Mouse (Mus musculus) limb, embryonic 12.5 days (tissue): Measurements from ENCODE around the gene Pdrg1. TPM values are rescaled to one million over a fixed set of nuclear protein-coding genes. Genes with fewer than 3 reads are reported as not detected.

Experiments
- ATAC-seq: fragments of 200-750 bp; cut with Nextera tagmentation; 2 replicates; pipeline ENCODE4 v1.8.0; 2017; ENCODE audit warnings: low read depth, moderate TSS enrichment; ENCODE audit not compliant: insufficient number of reproducible peaks, insufficient read depth, low FRiP score, low TSS enrichment
- H3K27ac ChIP-seq: fragments of 300-500 bp; sonication (generic); 2 replicates; pipeline ENCODE4 v1.5.1; 2016; ENCODE audit warnings: mild to moderate bottlenecking, moderate library complexity
- H3K27me3 ChIP-seq: fragments of 300-500 bp; sonication (generic); 2 replicates; pipeline ENCODE4 v1.6.1; 2016; ENCODE audit warnings: mild to moderate bottlenecking, moderate library complexity
- H3K36me3 ChIP-seq: fragments of 300-500 bp; sonication (generic); 2 replicates; pipeline ENCODE4 v1.6.1; 2016; ENCODE audit warnings: mild to moderate bottlenecking, moderate library complexity
- H3K4me1 ChIP-seq: fragments of 300-500 bp; sonication (generic); replicated peaks from 2 replicates; pipeline ENCODE4 v1.6.1; 2016
- H3K4me2 ChIP-seq: fragments of 300-500 bp; sonication (generic); 2 replicates; pipeline ENCODE4 v1.6.1; 2016; ENCODE audit warnings: mild to moderate bottlenecking, moderate library complexity
- H3K4me3 ChIP-seq: fragments of 300-500 bp; sonication (generic); replicated peaks from 2 replicates; pipeline ENCODE4 v1.5.1; 2016; ENCODE audit warnings: mild to moderate bottlenecking
- H3K9ac ChIP-seq: fragments of 300-500 bp; sonication (generic); replicated peaks from 2 replicates; pipeline ENCODE4 v1.6.1; 2016; ENCODE audit warnings: mild to moderate bottlenecking, moderate library complexity
- H3K9me3 ChIP-seq: fragments of 300-500 bp; sonication (generic); 2 replicates; pipeline ENCODE4 v1.6.1; 2016; ENCODE audit warnings: mild to moderate bottlenecking, moderate library complexity
- WGBS: fragments of 180-500 bp; shearing (Covaris S2); methylation state at CpG from one replicate; pipeline ENCODE4 v1.1.7; 2016; 5-methylcytosine and 5-hydroxymethylcytosine counted together
- polyA plus RNA-seq: library from polyadenylated mRNA; unstranded; fragments of >200 nt; fragmentation: Nextera tagmentation; extraction: Ambion mirVana; gene quantifications from 2 replicates; pipeline ENCODE4 v1.2.1, GENCODE M21; 2016

Gene Pdrg1
- polyA plus RNA-seq, 1 experiment from 2014 or later, result 95.4 TPM

DNA sequence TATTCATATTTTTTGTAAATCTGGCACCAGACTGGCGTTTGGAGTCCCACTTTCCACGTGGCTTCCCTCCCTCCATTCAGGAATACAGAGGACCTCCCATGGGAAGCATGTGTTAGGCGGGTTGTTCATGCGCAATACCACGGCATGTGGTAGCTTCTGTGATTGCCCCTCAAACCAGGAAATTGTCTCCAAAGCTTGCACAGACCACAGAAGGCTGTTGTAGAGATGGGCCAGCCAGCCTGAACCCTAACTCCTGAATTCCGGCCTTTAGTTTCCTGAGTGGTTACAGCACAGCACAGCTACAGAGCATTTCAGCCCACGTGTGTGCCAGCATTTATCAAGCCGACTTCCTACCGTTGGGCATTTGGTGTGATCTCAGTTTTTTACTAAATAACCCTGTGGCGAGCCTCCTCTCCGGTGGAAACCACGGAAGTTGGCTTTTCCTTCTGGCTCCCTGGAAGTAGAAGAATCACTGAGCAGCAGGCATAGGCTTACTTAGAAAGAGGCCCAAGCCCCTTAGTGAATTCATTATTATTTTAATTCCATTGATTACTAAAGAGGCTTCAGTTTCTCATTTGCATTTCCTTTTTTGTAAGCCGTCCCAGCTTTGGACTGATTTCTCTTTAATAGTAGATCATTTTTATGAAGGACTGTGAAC, 11.4 kb downstream of the Pdrg1 start:
- Histone ChIP-seq H3K9me3 (no peaks in the 10 kb centered on the region), H3K4me2 (no peak overlapping the region), H3K27me3 (peaks cover 3% of the 10 kb centered on the region; the same call in 1 of the 2 replicates), H3K4me3 (no peak overlapping the region), H3K27ac (no peak overlapping the region), H3K9ac (no peak overlapping the region), H3K36me3 (peaks cover 23% of the 10 kb centered on the region), H3K4me1 (no peaks in the 10 kb centered on the region)
- WGBS, result 72% methylated on average over 13 of the region's 13 CpGs
- no peak for ATAC-seq

DNA sequence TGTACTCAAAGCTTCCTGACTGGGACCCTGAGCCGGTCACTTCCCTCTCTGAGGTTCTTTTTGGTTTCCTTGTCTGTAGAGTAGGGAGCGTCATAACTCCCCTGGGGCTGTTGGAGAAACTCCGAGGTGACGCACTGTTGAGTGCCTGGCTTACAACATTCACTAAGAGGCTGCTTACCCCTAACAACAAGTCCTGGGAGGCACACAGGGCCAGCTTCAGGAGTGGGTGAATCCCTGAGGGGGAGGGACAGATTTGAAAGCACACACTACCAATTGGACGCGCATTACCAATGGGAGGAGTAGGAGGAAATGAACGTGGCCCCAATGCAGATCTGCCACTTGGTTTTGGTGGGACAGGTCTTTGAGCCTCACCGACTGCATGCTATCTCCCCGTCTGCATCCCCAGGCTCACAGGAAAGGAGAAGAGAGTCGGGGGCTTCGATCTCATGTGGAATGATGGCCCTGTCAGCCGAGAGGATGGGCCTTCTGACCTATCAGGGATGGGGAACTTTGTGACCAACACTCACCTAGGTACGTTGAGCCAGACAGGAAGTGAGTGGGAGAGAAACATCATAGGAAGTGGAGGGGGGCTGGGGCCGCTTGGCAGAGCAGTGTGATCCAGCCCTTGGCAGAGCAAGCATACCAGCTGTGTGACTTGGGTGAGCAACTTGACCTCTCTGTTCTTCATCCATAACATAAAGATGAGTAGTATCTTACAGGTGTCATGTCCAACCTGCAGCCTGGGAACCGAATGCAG, 12.6 kb downstream of the Pdrg1 start:
- H3K4me2 ChIP-seq, result no peak overlapping the region
- no peak for ATAC-seq

DNA sequence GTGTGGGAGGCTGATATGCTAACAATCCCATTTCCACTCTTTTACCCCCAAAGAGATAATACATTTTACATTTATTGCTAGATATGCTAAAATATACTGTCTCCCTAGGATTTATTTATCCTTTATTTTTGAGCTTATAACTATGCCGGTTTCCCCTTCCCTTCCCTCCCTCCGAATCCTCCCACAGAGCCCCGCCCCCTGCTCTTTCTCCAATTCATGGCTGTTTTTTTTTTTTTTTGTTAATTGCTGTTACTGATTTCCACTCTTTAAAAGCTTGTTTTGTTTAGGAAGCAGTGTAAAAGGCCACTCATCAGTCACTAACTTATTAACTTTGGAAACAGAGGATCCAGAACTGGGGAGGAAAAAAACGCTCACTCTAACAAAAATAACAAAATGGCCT, 18.2 kb downstream of the Pdrg1 start:
- H3K9ac ChIP-seq, result no peak overlapping the region

More for the DNA sequence above, 12.6 kb downstream of the Pdrg1 start:
- no peaks in the 10 kb centered on the region for H3K9me3 ChIP-seq
- H3K4me3 ChIP-seq, result no peak overlapping the region
- peaks cover 3% of the 10 kb centered on the region; the same call in 1 of the 2 replicates for H3K27me3 ChIP-seq
- H3K36me3 ChIP-seq, result peaks cover 12% of the 10 kb centered on the region
- no peak overlapping the region for H3K9ac ChIP-seq
- 76% methylated on average over 15 of the region's 15 CpGs for WGBS
- no peaks in the 10 kb centered on the region for H3K4me1 ChIP-seq
- no peak overlapping the region for H3K27ac ChIP-seq

DNA sequence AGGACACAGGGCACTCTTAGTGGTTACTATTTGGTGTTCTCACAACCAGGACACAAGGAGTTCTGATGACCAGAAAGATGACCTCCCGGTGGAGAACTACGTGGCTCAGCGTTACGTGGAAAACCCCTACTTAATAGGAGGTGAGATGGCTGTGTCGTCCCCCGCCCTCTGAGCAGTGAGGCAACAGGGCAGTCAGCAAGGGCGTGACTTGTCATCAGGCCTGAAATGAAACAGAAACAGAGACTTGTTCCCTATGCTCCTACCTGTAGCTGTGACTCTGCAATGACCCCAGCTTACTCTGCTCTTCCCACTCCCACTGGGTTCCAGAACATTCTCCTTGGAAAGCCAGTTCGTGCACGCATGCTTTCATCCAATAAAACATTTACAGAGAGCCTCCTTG, 23.7 kb downstream of the Pdrg1 start:
- Histone ChIP-seq H3K9me3 (no peaks in the 10 kb centered on the region), H3K4me1 (no peaks in the 10 kb centered on the region)
- no peak for ATAC-seq

More for the DNA sequence above, 18.2 kb downstream of the Pdrg1 start:
- Histone ChIP-seq H3K4me2 (no peak overlapping the region), H3K4me3 (no peak overlapping the region), H3K27me3 (peaks cover 3% of the 10 kb centered on the region; the same call in 1 of the 2 replicates), H3K36me3 (no peaks in the 10 kb centered on the region), H3K4me1 (no peaks in the 10 kb centered on the region), H3K9me3 (no peaks in the 10 kb centered on the region), H3K27ac (no peak overlapping the region)
- 77% methylated on average over 4 of the region's 4 CpGs for WGBS
- no peak for ATAC-seq

DNA sequence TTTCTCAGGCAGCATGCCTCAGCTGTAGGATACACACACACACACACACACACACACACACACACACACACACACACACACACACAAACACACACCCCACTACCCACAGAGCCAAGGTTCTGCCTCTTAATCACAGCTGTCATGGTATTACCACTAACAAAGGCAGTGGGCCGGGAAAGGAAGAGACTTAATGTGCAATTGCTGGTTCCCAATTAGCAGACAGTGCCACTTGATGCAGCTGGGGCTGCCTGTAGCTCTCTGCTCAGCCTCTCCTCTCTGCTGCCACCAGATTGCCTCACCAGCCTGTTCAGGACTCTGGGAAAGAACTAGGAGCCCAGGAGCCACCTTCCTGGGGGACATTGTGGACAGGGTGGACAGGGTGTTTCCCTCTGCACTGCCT, 29.6 kb downstream of the Pdrg1 start:
- 24% methylated on average over 1 of the region's 1 CpGs for WGBS
- ATAC-seq, result no peak
- no peak overlapping the region for H3K27ac ChIP-seq

More for the DNA sequence above, 23.7 kb downstream of the Pdrg1 start:
- Histone ChIP-seq H3K9ac (no peak overlapping the region), H3K27me3 (0 out of 2 replicates have a peak, but pooled peaks cover 5% of the 10 kb centered on the region), H3K4me2 (no peak overlapping the region), H3K27ac (no peak overlapping the region), H3K4me3 (no peak overlapping the region), H3K36me3 (no peaks in the 10 kb centered on the region)
- WGBS, result 78% methylated on average over 9 of the region's 9 CpGs

DNA sequence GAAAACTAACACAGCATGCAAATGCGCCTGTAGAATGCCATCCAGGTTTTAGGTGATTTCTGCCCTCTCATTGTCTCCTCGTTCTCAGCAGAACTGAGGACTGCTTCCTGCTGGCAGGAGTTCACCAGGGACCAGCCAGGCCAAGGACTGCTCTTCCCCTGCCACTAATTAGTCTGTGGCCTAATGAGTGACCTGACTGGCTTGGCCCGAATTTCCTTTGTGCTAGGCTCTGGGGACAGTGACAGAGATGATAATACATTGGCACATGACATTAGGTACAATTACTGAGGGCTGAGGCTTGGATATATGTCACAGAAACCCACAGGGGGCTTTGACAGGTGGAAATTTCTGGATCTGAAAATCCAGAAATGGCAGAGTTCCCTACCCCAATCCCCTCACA, 38.2 kb downstream of the Pdrg1 start:
- no peaks in the 10 kb centered on the region for H3K9me3 ChIP-seq
- H3K4me3 ChIP-seq, result no peak overlapping the region
- no peaks in the 10 kb centered on the region; the same call in 1 of the 2 replicates for H3K27me3 ChIP-seq
- H3K9ac ChIP-seq, result no peak overlapping the region
- H3K36me3 ChIP-seq, result no peaks in the 10 kb centered on the region
- ATAC-seq, result no peak
- no peak overlapping the region for H3K27ac ChIP-seq
- H3K4me2 ChIP-seq, result no peak overlapping the region
- WGBS, result 54% methylated on average over 3 of the region's 3 CpGs
- H3K4me1 ChIP-seq, result no peaks in the 10 kb centered on the region

More for the DNA sequence above, 29.6 kb downstream of the Pdrg1 start:
- Histone ChIP-seq H3K9me3 (no peaks in the 10 kb centered on the region), H3K9ac (no peak overlapping the region), H3K4me1 (no peaks in the 10 kb centered on the region), H3K4me2 (no peak overlapping the region), H3K27me3 (0 out of 2 replicates have a peak, but pooled peaks cover 5% of the 10 kb centered on the region), H3K4me3 (no peak overlapping the region), H3K36me3 (no peaks in the 10 kb centered on the region)

DNA sequence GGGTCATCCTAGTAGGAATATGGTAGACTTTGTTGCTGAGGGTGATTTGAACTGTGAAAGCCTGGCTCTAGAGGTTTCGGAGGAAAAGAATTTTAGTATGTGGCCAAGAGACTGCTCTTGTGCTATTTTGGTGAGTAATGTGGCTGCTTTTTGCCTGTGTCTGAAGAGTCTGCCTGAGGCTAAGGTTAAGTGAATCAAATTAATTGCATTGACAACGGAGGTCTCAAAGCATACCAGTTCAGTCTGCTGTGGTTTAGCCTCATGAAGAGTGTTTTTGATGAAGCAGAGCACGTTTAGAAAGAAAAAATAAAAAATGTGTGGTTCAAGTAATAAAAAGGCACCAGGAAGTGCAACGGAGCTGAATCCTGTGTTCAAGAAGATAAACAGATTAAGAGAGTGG, 49.7 kb downstream of the Pdrg1 start:
- Histone ChIP-seq H3K9ac (no peak overlapping the region), H3K9me3 (no peaks in the 10 kb centered on the region), H3K4me3 (no peak overlapping the region), H3K4me1 (0 out of 2 replicates have a peak, but pooled peaks cover 2% of the 10 kb centered on the region), H3K27ac (no peak overlapping the region), H3K27me3 (no peaks in the 10 kb centered on the region), H3K36me3 (no peaks in the 10 kb centered on the region), H3K4me2 (no peak overlapping the region)
- WGBS, result 72% methylated on average over 4 of the region's 4 CpGs
- ATAC-seq, result no peak

DNA sequence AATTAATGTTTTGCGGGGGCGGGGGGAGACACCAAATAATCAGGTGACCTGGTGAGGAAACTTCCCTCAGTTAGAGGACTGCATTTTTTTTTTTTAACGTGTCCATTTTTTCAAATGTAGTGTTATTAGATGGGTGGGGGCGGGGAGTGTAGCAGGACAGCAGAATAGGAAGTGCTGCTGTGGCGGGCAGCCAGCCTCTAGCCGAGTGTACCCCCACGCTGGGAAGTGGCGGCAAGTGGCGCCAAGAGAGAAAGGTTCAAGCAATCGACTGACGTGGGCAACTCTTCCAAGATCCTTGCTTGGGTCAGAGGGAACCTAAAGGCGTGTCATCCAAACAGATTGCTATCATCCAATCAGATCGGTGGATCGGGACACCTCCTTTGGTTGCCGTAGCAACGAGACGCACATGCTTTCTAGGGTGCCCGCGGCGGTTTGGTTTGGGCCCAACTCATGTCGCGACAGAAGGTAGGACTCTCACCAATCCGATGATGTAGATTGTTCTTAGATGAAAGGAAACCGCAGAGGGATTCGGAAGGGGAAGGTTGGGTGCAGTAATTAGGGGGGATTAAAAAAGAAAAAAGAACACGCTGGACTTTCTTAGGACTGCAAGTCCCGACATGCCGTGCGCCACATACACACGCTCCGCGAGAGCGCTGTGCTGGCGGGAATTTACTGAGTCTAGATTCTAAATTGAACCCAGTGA, 53.0 kb downstream of the Pdrg1 start, which contains the start of gene Ttll9:
TSS of gene Ttll9 (plus strand) at position 395 of the 703 bp plus-strand sequence.
- Histone ChIP-seq H3K27ac (no peak within 1 kb of the TSS), H3K4me1 (0 out of 2 replicates have a peak, but pooled peaks cover 2% of the 10 kb centered on the region), H3K4me2 (peak within 1 kb of the TSS; percentile 65), H3K27me3 (peaks cover 7% of the 10 kb centered on the region), H3K36me3 (no peaks in the 10 kb centered on the region), H3K9me3 (no peaks in the 10 kb centered on the region), H3K4me3 (peak within 1 kb of the TSS; percentile 41), H3K9ac (peak within 1 kb of the TSS; percentile 63)
- 2% methylated on average over 34 of the region's 34 CpGs for WGBS
- peak; percentile 87; the same call in 1 of the 2 replicates for ATAC-seq

Other genes starting within 250 kb of the Pdrg1 start
- 107 and 110 TPM in 2 replicates for gene Bcl2l1, start 183.7 kb downstream of the Pdrg1 start, polyA plus RNA-seq
- 110 and 114 TPM in 2 replicates for gene Tpx2, start 167.5 kb downstream of the Pdrg1 start, polyA plus RNA-seq
- gene Mylk2, start 104.1 kb downstream of the Pdrg1 start, polyA plus RNA-seq, result not detected in 2 replicates
- gene Foxs1, start 82.2 kb downstream of the Pdrg1 start, polyA plus RNA-seq, result 0.27 TPM in 1 of 2 replicates, not detected in the other
- 0.60 and 1.00 TPM in 2 replicates for gene Dusp15, start 63.7 kb downstream of the Pdrg1 start, polyA plus RNA-seq
- gene Ttll9, start 52.9 kb downstream of the Pdrg1 start, polyA plus RNA-seq, result 0.19 and 0.35 TPM in 2 replicates
- not detected in 2 replicates for gene Xkr7, start 16.4 kb upstream of the Pdrg1 start, polyA plus RNA-seq
- 2.5 and 3.0 TPM in 2 replicates for gene Ccm2l, start 50.5 kb upstream of the Pdrg1 start, polyA plus RNA-seq
- gene Hck, start 93.0 kb upstream of the Pdrg1 start, polyA plus RNA-seq, result 2.9 and 3.9 TPM in 2 replicates
- 86.3 and 89.5 TPM in 2 replicates for gene Tm9sf4, start 145.9 kb upstream of the Pdrg1 start, polyA plus RNA-seq
- 10.3 and 11.9 TPM in 2 replicates for gene Tspyl3, start 210.0 kb upstream of the Pdrg1 start, polyA plus RNA-seq
- 13.3 and 16.6 TPM in 2 replicates for gene Plagl2, start 226.0 kb upstream of the Pdrg1 start, polyA plus RNA-seq
- gene Pofut1, start 226.1 kb upstream of the Pdrg1 start, polyA plus RNA-seq, result 7.2 and 7.4 TPM in 2 replicates